Mouse (Mus musculus) CH12F3 (cell line): Measurements from ENCODE around the gene Ppp2r1b.

Experiments used
- in situ Hi-C: fragments of 300-500 bp; cut with MboI; formaldehyde crosslinking; loops from 2 replicates; pipeline ENCODE4 v1.14.3; 2020; ENCODE audit warnings: low sequenced_read_pairs

The Ppp2r1b gene

DNA sequence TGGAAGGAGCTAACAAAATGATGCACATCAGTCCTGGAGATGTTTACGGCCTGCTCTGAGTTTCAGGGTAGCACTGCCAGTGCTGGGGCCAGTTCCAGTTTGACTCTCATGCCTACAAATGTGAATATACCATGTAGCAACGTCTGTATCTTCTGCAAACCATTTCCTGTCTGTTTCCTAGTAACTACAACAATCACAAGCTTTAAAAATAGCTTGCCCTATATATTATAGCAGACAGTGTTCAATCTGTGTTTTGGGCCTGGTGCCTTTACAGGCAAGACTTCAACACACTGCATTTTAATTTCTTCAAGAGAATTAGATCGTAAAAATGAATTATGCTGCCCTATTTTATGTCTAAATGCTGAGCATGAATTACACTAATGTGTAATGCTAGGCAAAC is 60.2 kb downstream of the Ppp2r1b start:
- in situ Hi-C loops: no loop called here

DNA sequence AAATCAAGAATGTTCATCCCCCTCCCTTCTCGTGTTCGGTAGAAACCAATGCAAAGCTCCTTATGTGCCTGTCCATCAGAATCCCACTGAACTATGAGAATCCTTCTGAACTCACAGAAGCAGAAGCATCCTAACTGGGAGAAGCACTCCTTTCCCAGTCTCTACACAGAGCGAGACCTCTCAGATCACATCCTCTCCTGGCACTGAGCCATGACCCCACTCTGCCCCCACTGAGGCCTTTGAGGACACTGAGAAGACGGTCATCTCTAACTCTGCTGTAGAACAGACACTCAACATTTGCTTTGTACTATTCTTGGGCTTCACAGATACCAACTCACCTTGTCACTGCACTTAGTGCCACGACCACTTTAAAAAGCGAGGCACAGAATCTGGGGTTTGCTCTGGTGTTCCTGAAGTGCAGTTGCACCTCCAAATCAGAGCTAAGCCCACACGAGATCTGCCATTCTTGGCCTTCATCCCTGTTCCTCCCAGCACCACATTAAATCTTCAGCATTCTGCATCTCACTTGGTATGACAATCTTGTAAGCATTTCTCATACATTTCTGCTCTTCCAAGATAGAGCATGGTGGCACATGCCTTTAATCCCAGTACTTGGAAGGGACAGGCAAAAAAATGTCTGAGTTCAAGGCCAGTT is 66.9 kb downstream of the Ppp2r1b start:
- in situ Hi-C loops: no loop called here

DNA sequence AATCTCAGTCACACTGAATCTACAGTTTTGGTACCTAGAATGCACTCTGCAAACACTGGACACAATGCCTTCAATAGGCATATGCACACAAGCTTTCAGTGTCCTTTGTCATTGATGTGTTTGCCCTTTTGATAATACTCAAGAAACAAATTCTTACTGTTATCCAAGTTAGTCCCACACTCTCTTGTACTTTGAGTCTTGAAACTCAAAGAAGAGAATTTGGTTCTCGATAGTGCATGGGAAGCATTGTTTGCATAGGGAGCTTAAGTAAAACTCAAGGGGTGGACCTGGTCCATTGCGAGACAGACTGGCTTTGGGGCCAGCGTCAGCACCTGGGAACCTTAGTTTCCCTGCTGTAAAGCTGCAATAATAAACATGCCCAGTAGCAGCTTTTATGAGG is 73.0 kb downstream of the Ppp2r1b start:
- in situ Hi-C loops: no loop called here

DNA sequence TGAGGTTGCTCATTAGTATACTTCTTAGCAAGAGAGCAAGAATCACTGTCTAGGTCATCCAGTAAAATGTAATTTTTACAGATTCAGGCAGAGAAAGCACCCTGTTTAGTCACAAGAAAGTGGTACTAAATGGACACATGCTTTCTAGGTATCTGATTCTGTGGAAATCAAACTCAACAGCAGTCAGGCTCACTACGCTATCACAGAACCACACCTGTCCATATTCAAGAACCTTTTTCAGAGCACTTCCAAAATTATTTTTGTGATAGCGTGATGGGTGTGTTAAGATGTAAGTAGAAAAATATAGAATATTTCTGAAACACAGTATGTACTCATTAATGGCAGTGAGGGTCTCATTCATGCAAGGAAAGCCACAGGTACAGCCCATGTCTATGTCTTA is 74.5 kb downstream of the Ppp2r1b start:
- in situ Hi-C loops: no loop called here

DNA sequence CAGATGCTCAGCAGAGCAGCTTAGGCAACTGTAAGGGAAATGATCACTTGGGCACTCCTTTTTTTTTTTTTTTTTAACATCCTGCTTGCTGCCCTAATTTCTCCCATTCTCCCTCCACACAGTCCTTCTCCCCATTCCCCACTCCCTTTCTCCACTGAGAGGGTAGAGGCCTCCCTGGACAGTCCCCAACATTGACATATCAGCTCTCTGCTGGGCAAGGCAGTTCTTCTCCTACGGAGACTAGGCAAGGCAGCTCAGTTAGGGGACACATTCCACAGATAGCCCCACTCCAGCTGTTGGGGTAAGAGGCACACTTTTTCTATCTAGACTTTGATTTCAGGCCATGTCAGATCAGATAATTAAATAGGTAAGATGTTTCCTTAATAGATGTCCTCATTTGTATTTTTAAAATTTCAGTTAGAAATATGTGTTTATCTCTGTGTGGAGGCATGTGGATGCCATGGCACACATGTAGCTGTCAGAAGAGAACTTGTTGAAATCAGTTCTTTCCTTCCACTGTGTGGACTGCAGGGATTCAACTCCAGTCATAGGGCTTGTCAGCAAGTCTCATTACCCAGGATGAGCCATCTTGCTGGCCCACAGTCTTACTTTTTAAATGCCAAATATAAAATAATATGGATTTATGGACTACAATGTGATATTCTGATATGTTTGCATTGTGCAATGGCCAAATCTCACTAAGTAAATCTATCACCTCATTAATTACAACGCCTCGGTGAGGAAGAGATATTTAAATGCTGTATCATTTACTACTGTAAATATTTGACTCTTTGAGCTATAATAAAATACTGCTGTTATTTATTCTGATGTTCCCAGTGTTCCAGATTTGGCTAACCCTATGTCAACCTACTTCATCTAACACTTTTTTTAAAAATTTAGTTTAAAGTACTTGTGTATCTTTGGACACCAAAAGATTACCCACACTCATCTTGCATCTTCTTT is 76.1 kb downstream of the Ppp2r1b start:
- in situ Hi-C loops: no loop called here

DNA sequence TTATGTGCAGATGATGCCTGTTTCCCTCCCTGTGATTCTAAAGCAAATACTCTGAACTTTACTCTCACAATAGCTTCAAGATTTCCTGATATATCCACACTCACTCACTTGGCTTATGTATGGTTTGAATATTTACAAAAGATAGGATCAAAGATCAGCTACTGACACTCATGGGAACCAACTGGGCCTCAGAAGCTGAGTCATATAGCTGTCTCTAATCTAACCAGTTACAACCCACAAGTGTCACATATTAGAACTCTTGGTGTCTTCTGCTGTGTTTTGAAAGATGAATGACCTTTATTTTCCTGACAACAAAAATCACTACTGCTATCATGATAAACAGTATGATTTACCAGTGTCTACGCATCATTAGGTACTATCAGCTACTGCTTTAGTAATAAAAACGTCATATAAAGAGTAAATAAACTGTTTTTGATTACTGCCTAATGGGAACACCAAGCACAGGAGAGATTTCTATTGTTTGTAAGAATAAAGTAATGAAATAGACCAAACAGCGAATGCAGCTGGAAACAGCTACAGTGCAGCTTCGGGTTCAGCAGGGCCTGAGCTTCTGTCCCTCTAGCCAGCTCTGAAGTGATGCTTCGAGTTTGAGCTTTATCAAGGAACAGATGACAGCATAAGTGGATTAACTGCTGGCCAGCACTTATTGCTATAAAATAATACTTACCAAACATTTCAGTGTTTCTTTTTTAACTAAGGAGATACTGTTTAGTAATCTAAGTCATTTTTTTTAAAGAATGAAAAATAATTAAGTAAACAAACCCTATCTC is 77.5 kb downstream of the Ppp2r1b start:
- in situ Hi-C loops: no loop called here

GRCm38 (mm10) chr9:50924454-50924853 is 79.4 kb downstream of the Ppp2r1b start:
- in situ Hi-C loops: no loop called here

- in situ Hi-C loops: no loop called here
These were observed 80.7 kb downstream of the Ppp2r1b start for GRCm38 (mm10) chr9:50925801-50926200.

DNA sequence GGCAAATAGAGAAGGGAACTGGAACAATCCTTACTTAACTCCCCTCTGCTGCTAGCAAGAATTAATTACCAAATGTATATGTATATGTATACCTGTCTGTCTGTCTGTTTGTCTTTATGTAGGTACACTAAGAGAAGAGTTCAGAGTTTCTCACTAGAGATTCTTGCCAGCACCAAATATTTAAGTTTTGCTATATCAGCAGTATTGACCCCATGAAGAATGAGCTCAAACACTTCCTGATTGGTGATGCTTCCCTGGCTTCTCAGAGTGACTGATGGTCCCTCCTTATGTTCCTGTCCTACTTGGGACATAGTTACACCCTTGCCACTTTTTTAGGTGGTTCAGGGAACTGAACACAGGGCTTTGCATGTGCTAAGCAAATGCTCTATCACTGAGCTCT is 84.9 kb downstream of the Ppp2r1b start:
- in situ Hi-C loops: no loop called here

DNA sequence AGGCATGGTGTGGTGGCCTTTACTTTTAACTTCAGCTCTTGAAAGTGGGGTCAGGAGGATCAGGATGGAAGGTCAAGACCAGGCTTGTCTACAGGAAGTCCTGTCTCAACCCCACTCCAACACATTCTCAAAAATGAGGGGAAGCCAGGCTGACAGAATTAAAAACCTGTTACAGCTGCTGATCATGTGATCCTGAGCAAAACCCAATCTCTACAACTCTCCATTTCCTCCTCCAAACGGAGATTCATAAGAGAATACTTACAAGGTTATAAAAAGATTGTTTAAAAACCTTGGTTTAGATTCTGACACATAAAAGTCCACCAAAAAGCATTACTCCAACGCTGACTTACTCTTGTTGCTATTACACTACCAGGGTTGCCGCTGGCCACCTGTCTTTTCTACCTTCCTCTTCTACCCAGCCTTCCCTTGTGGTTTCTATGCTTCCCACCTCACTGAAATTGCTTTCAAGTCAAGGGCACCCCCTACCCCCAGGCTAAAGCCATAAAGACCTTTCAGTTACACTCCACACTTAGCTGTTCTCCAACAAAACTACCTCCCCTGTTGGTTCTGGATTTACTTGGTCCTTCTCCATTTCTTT is 96.8 kb downstream of the Ppp2r1b start:
- in situ Hi-C loops: no loop called here

DNA sequence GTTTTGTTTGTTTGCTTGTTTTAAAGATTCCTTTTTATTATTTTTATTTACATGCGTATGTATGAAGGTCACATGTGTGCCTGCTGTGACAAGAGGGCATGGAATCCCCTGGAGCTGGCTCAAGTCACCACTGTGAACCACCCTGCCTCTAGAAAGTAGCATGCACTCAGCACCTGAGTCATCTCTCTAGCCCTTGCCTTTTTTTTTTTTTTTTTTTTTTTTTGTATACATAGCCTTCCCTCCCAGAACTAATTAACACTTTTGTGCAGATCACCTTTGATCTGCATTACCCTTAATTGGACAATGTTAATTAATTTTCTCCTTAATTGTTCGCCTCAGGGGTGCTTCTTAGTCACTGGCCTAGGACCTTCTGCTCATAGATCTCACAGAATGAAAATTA is 97.6 kb downstream of the Ppp2r1b start:
- in situ Hi-C loops: no loop called here
